Mouse (Mus musculus) ES-E14 (cell line): Measurements from ENCODE around the gene Fam173b. TPM values are rescaled to one million over a fixed set of nuclear protein-coding genes. Genes with fewer than 3 reads are reported as not detected.
A peak's percentile ranks its signal among the peaks of the same experiment; 100 is the strongest.

Experiments used
- DNase-seq: peaks from one replicate; pipeline ENCODE4 v3.0.0-alpha.2; 2013; ENCODE audit warnings: low read depth, low spot score
- H3K27ac ChIP-seq: 2 replicates; pipeline ENCODE4 v1.5.1; 2012; ENCODE audit warnings: low read depth, mild to moderate bottlenecking, low read length, moderate library complexity, mixed read lengths; ENCODE audit not compliant: poor library complexity, insufficient read depth, severe bottlenecking
- H3K36me3 ChIP-seq: 2 replicates; pipeline ENCODE4 v1.6.1; 2012; ENCODE audit warnings: mild to moderate bottlenecking, low read length, moderate library complexity, mixed read lengths; ENCODE audit not compliant: control insufficient read depth, poor library complexity, insufficient read depth, severe bottlenecking
- H3K4me1 ChIP-seq, 2 experiments: fragments of 150-350 bp in 1 of 2; sonication (generic) in 1 of 2; 2 replicates each; pipeline ENCODE4 v1.6.1; 2012; ENCODE audit warnings: low read length in 2 of 2, mild to moderate bottlenecking in 1 of 2, mixed read lengths in 1 of 2; ENCODE audit not compliant: control insufficient read depth in 2 of 2, insufficient read depth in 2 of 2, poor library complexity in 1 of 2
- H3K4me3 ChIP-seq, 2 experiments: fragments of 150-350 bp in 1 of 2; sonication (generic) in 1 of 2; 2 replicates each; pipeline ENCODE4 v1.5.1; 2012; ENCODE audit warnings: low read length in 2 of 2, low read depth in 1 of 2, mild to moderate bottlenecking in 1 of 2, mixed read lengths in 1 of 2; ENCODE audit not compliant: insufficient read depth in 1 of 2, poor library complexity in 1 of 2, severe bottlenecking in 1 of 2
- H3K9ac ChIP-seq: 2 replicates; pipeline ENCODE4 v1.6.1; 2012; ENCODE audit warnings: low read depth, mild to moderate bottlenecking, low read length, mixed read lengths; ENCODE audit not compliant: poor library complexity, insufficient read depth, severe bottlenecking
- H3K9me3 ChIP-seq: fragments of 150-350 bp; sonication (generic); 2 replicates; pipeline ENCODE4 v1.6.1; 2012; ENCODE audit warnings: low read depth, mild to moderate bottlenecking, low read length; ENCODE audit not compliant: control insufficient read depth, insufficient read depth
- CHD2 ChIP-seq: IDR thresholded peaks from 2 replicates; pipeline ENCODE4 v1.6.1; 2014; ENCODE audit warnings: mild to moderate bottlenecking, low read depth, low read length, inconsistent platforms
- HCFC1 ChIP-seq: IDR thresholded peaks from 2 replicates; pipeline ENCODE4 v1.6.1; 2012; ENCODE audit warnings: low read length, inconsistent platforms, borderline replicate concordance; ENCODE audit not compliant: insufficient read depth
- MAFK ChIP-seq: IDR thresholded peaks from 2 replicates; pipeline ENCODE4 v1.6.1; 2014; ENCODE audit warnings: mild to moderate bottlenecking, low read depth, low read length, inconsistent platforms; ENCODE audit not compliant: insufficient read depth
- ZC3H11A ChIP-seq: IDR thresholded peaks from 2 replicates; pipeline ENCODE4 v1.6.1; 2012; ENCODE audit warnings: low read depth, mild to moderate bottlenecking, inconsistent platforms, low read length, borderline replicate concordance
- ZNF384 ChIP-seq: IDR thresholded peaks from 2 replicates; pipeline ENCODE4 v1.6.1; 2012; ENCODE audit warnings: low read depth, low read length, inconsistent platforms
- in situ Hi-C, 2 experiments: fragments of 600-800 bp; cut with MboI; formaldehyde crosslinking; loops; one replicate each; pipeline ENCODE4 v1.15.1; 2025; ENCODE audit warnings: low sequenced_read_pairs in 2 of 2, inconsistent platforms in 1 of 2; ENCODE audit not compliant: unreplicated experiment in 2 of 2
- total RNA-seq: library from RNA; depleted of rRNA; stranded (reverse); fragments of 300-350 nt; gene quantifications from 2 replicates; pipeline ENCODE4 v1.2.3, GENCODE M21; 2012

Gene Fam173b
- total RNA-seq, 1 experiment: 13.1 TPM

DNA sequence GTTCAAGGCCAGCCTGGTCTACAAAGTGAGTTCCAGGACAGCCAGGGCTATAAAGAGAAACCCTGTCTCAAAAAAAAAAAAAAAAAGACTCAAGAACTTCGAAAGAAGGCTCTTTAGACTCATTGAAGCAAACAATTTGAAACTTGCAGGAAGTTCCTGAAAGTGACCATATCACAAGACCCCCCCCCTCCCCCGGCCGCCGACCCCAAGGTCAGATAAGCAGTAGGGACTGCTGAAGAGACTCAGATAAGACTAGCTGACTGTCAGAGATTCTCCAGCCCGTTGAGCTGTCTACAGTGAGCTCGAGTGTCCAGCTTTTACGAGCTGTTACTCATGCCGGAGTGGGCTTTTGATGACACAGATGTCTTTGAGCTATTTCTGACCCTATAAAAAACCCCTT lies 38.8 kb upstream of the Fam173b start:
- TF ChIP-seq ZNF384 (no peak), ZC3H11A (no peak), HCFC1 (no peak), CHD2 (no peak), MAFK (no peak)
- Histone ChIP-seq H3K9me3 (no peaks in the 10 kb centered on the region), H3K4me1 (peaks cover 4 to 5% of the 10 kb centered on the region in 2 experiments; a peak in 2 of 4 replicates), H3K9ac (no peak overlapping the region), H3K4me3 (no peak overlapping the region), H3K36me3 (no peaks in the 10 kb centered on the region), H3K27ac (no peak overlapping the region)
- in situ Hi-C loops: no loop called here
- no peak for DNase-seq

DNA sequence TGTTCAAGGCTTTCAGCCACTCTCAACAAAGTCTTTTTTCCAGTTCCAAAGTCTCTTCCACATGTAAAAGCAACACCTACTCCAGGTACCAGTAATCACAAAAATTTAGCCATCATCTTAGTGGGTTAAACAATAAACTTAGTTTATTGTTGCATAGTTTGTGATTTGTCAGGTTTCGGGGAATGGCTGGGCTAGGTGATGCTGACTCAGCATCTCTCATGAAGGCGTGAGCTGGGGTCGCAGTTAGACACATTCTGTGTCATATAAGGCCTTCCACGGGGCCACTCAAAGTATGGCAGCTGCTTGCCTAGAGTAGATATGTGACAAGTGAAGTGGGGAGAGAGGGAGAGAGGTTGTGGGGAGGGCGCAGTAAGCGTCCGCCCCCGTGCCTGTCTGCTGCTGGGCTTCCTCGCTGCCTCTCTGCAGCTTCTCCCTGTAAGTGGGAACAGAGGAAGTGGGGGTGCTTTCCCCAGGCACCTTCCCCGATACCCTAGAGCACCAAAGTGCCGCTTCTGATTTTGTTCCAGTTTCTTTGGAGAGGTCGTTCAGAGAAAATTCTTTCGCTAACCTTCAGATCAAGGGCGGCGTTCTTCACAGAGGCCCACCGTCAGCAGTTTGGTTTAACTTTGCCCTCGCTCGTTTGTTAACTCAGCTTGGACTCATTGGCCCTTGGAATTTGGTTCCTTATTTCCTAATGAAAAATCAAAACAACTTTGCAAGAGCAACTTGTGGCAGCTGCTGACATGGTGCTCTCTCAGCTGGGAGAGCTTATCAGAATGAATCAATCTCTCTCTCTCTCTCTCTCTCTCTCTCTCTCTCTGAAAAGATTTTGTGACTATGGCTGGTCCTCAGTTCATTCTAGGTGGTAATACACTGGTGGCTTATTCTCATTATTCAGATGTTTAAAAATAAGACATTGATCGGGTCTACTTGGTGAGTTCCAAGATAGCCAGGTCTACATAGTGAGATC lies 37.8 kb upstream of the Fam173b start:
- in situ Hi-C loops: no loop called here
- Histone ChIP-seq H3K36me3 (no peaks in the 10 kb centered on the region), H3K27ac (no peak overlapping the region), H3K4me1 (peaks cover 4 to 7% of the 10 kb centered on the region in 2 experiments; a peak in 2 of 4 replicates), H3K9me3 (no peaks in the 10 kb centered on the region), H3K4me3 (peak overlapping the region in 1 of 2 experiments; percentile 39; a peak in 1 of 4 replicates), H3K9ac (no peak overlapping the region; the same call in 1 of the 2 replicates)
- TF ChIP-seq MAFK: peak; percentile 94
- TF ChIP-seq ZNF384: no peak
- no peak for DNase-seq

DNA sequence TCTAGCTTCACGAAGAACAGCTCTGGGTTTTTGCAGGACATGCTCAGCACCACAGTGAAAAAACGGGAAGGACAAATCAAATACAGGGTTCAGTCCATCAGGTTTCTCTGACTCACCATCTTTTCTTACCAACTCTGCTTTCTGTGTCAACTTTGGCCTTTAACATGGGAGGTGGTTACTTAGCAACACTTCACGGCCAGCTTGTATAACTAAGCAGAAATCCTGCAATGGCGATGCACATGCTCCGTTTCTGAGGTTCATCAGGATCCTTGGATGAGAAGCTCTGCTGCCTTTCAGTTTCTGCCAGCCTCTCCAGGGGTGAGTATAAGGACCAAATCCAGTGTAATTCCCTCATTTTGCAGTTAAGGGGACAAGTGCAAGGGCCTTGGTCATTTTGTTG lies 36.5 kb upstream of the Fam173b start, which contains the start of gene Cmbl:
TSS of gene Cmbl (plus strand) at position 206 of the 400 bp plus-strand sequence.
- TF ChIP-seq ZNF384 (no peak), CHD2 (no peak), ZC3H11A (no peak), HCFC1 (no peak), MAFK (no peak)
- DNase-seq: no peak
- H3K36me3 ChIP-seq: no peaks in the 10 kb centered on the region
- no peak within 1 kb of the TSS for H3K9ac ChIP-seq
- H3K4me1 ChIP-seq: peaks cover 5 to 7% of the 10 kb centered on the region in 2 experiments; a peak in 2 of 4 replicates
- H3K27ac ChIP-seq: no peak within 1 kb of the TSS
- no peak within 1 kb of the TSS for H3K4me3 ChIP-seq
- H3K9me3 ChIP-seq: no peaks in the 10 kb centered on the region
- in situ Hi-C loops: no loop called here

DNA sequence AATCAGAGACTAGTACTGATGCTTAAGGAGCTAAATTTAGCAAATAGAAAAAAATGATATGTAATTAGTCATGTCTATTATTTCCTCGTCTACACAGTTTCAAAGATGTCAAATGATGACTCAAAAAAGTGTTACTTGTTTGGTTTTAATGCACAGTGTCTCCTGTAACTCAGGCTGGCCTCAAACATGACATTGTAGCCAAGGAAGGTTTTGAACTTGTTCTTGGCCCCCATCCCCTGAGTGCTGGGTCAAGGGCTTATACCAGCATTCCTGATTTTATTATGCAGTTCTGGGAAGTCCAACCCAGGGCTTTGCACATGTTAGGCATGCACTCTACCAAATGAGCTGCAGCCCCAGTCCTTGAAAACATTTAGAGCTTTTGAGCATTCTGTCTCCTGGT lies 35.9 kb upstream of the Fam173b start:
- Histone ChIP-seq H3K9me3 (no peaks in the 10 kb centered on the region), H3K9ac (no peak overlapping the region), H3K4me1 (peaks cover 5 to 7% of the 10 kb centered on the region in 2 experiments; a peak in 2 of 4 replicates), H3K36me3 (no peaks in the 10 kb centered on the region), H3K4me3 (no peak overlapping the region), H3K27ac (no peak overlapping the region)
- TF ChIP-seq MAFK (no peak), ZNF384 (no peak), CHD2 (no peak)
- in situ Hi-C loops: no loop called here
- DNase-seq: no peak
